Mouse (Mus musculus) yolk sac, embryonic 10.5 days (tissue): ENCODE results near the gene Psap.

Source experiments
- DNase-seq: peaks from one replicate; pipeline ENCODE4 v3.0.0-alpha.2; 2017; ENCODE audit warnings: low spot score

The Psap gene

DNA sequence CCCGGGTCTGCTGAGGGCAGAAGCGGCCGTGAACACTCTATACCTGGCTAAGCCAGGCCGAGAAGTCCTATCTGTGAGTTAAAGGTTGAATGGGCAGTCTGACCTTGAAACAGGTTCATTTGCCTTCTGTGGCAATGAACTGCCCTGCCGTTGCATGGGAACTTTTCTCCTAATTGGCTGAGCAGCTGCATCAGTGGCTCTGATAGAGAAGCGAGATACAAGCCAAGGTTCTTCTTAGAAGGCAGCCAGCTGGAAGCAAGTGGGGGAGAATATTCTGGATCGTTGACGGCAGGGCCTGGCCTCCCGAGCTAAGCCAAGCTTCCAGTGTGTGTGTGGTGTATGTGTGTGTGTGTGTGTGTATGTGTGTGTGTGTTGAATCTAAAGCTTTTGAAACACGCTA, 12.2 kb upstream of the Psap start:
- no peak for DNase-seq

DNA sequence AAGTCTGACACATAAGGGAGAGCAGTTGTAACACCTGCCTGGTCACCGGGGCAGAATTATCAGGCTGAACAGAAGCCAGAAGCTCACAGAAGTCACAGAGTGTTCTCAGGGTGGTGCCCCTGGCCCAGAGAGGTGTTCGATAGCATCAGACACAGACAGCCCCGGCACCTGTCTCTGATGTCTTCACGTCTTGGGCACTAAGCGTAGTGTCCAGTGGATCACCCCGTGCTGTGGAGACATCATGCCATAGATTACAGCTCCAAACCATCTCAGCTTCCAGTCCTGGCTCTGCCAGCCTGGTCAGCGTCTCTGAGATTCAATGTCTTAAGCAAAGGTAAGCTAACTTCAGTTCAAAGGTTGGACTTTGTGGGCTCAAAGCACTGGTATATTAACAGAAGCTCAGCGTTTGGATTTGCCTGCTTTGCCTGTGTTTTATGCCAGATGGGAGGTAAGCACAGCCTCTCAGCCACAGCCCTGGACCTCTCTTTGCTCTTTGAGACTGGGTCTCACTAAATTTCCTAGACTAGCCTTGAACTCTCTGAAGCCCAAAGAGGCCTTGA, 10.5 kb upstream of the Psap start:
- no peak for DNase-seq

DNA sequence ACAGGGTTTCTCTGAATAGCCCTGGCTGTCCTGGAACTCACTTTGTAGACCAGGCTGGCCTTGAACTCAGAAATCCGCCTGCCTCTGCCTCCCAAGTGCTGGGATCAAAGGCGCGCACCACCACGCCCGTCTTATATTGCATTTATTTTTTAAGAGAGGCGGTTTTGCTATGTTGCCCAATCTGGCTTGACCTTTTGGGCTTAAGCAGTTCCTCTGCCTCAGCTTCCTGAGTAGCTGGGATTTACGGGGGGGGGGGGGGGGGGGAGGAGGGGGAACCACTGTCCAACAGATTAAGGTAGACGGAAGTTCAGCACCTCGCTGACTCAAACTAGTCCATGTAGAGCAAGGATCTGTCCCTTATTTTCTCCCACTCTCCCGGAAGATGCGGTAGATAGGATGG, 8.7 kb upstream of the Psap start:
- no peak for DNase-seq

- DNase-seq: peak; percentile 16
Observed at GRCm38 (mm10) chr10:60269141-60270064, 8.0 kb upstream of the Psap start.

DNA sequence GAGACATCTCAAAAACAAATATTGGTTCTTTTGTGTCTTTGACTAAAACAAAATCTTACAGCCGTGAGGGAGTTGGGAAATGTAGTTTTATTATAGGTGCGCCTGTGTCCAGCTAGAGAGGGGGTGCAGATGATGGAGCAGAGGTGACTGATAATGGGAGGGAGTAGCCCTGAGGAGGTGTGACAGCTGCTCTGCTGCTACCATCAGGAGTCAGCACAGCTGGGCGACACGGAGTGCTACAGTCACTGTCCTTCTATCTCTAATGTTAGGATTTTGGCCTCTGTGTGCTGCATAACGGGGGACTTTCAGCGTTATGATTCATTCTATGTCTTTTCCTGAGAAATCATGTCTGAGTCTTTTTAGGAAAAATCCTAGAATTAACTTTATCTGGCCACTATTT, 6.4 kb upstream of the Psap start:
- no peak for DNase-seq

- no peak for DNase-seq
Observed at GRCm38 (mm10) chr10:60272241-60272640, 5.2 kb upstream of the Psap start.

DNA sequence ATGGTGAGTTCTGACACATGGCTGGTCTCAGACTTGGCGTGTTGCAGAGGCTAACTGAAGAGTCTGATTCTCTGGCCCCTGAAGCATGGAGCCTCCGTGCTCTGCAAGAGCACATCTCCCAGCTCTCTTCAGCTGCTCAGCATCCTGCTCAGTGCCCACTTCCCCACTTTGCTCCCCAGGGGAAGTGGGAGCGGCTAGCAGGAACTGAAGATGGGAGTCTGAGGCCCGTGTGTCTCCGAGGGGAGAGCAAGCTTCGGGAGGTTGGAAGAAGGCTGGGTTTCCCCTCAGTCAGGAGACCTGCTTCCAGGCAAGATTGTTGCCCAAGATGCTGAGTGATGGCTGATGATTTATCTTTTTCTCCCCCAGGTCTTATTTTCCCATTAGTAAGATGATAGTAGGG, 4.0 kb upstream of the Psap start:
- DNase-seq: no peak

DNA sequence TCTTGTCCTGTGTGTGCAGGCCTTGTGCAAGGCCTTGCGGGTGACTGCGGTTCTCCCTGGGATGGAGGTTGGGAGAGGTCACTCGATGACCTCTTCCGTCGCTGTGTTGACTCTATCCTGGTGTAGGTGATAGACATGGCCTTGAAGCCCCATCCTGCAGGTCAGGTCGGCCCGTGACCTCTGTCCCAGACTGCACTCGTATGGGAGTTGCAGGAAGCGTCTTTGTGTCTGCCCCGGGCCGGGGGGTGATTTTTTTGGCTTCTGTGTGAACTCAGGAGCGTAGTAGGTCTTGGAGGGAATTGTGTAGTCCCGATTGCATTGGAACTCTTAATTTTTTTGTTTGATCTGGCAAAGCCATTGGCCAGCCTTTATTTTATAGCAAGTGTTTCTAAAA, 576 bp downstream of the Psap start:
- DNase-seq: no peak

- DNase-seq: no peak
Observed at GRCm38 (mm10) chr10:60278786-60279185, 1.4 kb downstream of the Psap start.

GRCm38 (mm10) chr10:60279290-60279940, 2.0 kb downstream of the Psap start:
- DNase-seq: no peak

GRCm38 (mm10) chr10:60279941-60280301, 2.5 kb downstream of the Psap start:
- DNase-seq: no peak

DNA sequence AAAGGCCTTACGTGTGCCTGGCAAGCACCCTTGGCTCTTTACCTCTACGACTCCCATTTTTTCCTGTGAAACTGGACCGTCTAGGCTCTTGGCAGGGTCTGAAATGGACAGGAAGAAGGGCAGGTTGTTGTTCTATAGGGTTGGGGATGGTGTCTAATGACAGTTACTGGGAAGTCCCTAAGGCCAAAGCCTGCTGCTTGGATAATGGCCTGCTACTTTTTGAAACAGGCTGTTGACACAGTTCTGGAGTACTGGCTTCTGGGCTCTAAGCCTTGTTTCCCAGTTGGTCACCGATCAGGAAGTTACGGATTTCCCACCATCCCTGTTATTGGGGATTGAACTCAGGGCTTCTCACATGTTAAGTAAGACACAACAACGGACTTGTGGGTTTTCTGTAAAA, 2.9 kb downstream of the Psap start:
- no peak for DNase-seq

DNA sequence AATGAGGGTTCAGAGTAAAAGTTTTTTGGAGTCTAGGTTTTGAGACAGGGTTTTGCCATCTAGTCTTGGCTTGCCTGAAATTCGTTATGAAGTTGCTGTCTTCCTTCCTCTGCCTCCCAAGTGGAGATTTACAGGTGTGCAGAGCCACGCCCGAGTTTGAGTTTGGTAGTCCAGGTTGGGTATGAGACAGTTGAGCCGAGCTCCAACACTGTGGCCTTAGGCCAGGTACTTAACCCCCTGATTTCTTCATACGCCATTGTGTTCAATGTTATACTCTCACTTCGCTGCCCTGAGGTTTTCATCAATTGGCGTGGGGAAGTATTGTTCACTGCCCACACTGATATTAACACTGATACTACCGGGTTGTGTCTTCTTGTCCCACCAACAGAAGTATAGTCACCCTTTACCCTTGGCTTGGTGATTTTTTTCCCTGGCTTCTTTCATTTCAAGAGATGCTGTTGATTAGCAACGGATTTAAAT, 4.2 kb downstream of the Psap start:
- DNase-seq: no peak

- no peak for DNase-seq
Observed at GRCm38 (mm10) chr10:60282116-60283014, 4.9 kb downstream of the Psap start.

GRCm38 (mm10) chr10:60284248-60284647, 6.8 kb downstream of the Psap start:
- DNase-seq: no peak

- no peak for DNase-seq
Observed at GRCm38 (mm10) chr10:60284676-60285111, 7.3 kb downstream of the Psap start.

- DNase-seq: no peak
Observed at GRCm38 (mm10) chr10:60285183-60285582, 7.8 kb downstream of the Psap start.

GRCm38 (mm10) chr10:60285676-60286372, 8.4 kb downstream of the Psap start:
- peak; percentile 52 for DNase-seq

DNA sequence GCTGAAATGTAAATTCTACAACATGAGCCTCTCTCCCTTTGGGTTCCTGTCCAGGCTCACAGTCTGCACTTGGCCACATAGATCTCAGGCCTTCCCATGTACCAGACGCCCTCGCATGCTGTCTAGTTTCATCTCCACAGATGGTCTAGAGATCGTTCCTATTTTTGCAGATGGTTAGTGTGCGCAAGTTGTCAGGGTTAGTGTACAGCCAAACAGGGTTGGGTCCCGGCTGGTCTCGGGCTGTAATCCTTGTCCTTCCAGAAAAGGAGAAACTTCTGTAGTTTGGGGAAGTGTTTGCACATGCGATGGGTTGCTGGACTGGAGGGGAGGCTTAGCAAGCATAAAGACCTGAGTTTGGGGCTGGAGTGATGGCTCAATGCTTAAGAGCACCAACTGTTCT, 9.1 kb downstream of the Psap start:
- no peak for DNase-seq

DNA sequence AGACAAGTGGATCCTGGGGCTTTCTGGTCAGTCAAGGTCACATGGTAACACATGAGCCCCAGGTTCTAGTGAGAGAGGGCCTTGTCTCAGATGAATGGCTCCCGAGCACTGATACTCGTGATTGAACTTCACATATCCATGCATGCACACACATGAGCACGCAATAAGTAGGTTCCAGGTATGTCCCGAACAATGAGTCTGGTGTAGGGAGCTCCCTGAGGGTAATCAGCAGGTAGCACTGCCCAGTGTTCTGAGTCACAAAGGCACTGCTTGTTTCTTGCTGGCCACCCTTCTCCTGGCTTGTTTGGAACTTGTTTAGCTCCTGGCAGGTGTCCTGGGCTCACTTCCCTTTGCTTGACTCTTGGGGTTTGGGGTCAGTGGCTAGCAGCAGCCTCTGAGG, 9.7 kb downstream of the Psap start:
- no peak for DNase-seq

- no peak for DNase-seq
Observed at GRCm38 (mm10) chr10:60287726-60288125, 10.3 kb downstream of the Psap start.
